Mouse (Mus musculus): Measurements from ENCODE around the gene Plcl2. TPM values are rescaled to one million over a fixed set of nuclear protein-coding genes. Genes with fewer than 3 reads are reported as not detected.

Plcl2 gene
- polyA plus RNA-seq, 1 experiment from 2014 or later = 6.8 TPM

DNA sequence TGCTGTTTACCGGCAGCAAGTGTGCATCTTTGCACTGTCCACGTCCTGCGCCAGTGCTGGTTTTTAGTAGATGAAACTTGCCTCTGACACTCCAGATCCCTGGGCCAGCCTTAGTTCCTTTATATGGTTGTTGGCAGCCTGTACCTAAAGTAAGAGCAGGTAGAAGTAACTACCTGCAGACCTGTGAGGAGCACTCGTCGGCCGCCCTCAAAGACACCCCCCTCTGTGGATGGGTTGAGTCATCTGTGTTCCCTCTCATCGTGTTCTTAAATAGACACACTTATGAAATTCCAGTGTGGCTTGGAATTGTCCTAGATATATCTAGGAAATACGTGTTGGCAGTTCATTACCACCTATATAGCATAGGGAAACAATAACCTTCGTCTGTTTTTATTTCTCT lies 158.4 kb downstream of the Plcl2 start:
- Histone ChIP-seq H3K4me3 (ENCODE audit: control insufficient read depth in 1 of 2, insufficient read depth in 1 of 2, low read depth in 1 of 2, low read length in 2 of 2) (no peak overlapping the region), H3K27ac (replicated peaks in 1 of 2; ENCODE audit: control insufficient read depth in 1 of 2, insufficient read depth in 1 of 2, low read depth in 2 of 2, low read length in 2 of 2) (no peak overlapping the region), H3K4me1 (ENCODE audit: control insufficient read depth in 2 of 2, insufficient read depth in 2 of 2, low read length in 2 of 2) (no peaks in the 10 kb centered on the region; a peak in 1 of 4 replicates), H3K27me3 (ENCODE audit: control insufficient read depth, insufficient read depth, low read length) (no peaks in the 10 kb centered on the region), H3K4me2 (ENCODE audit: low read length) (no peak overlapping the region), H3K9ac (ENCODE audit: low read length) (no peak overlapping the region), H3K36me3 (ENCODE audit: control insufficient read depth, insufficient read depth, low read length) (no peaks in the 10 kb centered on the region), H3K9me3 (ENCODE audit: control insufficient read depth, low read length) (peaks cover 8% of the 10 kb centered on the region; the same call in 1 of the 2 replicates)
- WGBS = 73% methylated on average over 9 of the region's 9 CpGs
- ATAC-seq (ENCODE audit: insufficient number of reproducible peaks, insufficient read depth, low FRiP score, low read depth) = no peak

DNA sequence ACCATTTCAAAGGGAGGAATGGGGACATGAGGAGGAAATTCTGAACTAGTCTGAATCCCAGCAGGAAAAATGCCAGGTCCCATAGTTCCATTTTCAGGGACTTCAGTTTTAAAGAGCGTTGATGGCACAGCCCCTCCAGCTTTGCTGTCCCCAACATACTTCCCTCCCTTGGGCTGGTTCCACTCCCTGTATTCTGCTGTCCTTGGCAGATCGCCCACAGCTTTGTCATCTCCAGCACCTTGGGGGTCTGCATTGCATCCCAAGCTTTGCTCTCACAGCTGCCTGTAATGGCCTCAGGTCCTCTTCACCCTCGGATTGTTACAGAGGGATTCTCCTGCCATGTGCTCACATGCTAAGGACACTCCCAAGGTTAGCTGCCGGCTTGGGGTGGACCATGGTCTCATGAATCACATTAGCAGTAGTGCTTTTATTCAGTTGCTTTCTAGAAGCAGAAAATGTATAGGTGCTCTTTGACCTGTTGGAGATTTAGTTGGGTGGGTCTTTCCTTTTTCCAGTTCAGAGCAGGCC lies 159.5 kb downstream of the Plcl2 start:
- 69% methylated on average over 4 of the region's 4 CpGs for WGBS
- H3K36me3 ChIP-seq (ENCODE audit: control insufficient read depth, insufficient read depth, low read length) = no peaks in the 10 kb centered on the region
- H3K27ac ChIP-seq (replicated peaks in 1 of 2; ENCODE audit: control insufficient read depth in 1 of 2, insufficient read depth in 1 of 2, low read depth in 2 of 2, low read length in 2 of 2) = no peak overlapping the region
- no peak overlapping the region for H3K4me3 ChIP-seq (ENCODE audit: control insufficient read depth in 1 of 2, insufficient read depth in 1 of 2, low read depth in 1 of 2, low read length in 2 of 2)
- H3K4me1 ChIP-seq (ENCODE audit: control insufficient read depth in 2 of 2, insufficient read depth in 2 of 2, low read length in 2 of 2) = no peaks in the 10 kb centered on the region; a peak in 1 of 4 replicates
- H3K4me2 ChIP-seq (ENCODE audit: low read length) = no peak overlapping the region
- H3K27me3 ChIP-seq (ENCODE audit: control insufficient read depth, insufficient read depth, low read length) = no peaks in the 10 kb centered on the region
- no peak overlapping the region for H3K9ac ChIP-seq (ENCODE audit: low read length)
- ATAC-seq (ENCODE audit: insufficient number of reproducible peaks, insufficient read depth, low FRiP score, low read depth) = no peak
- peaks cover 8% of the 10 kb centered on the region; the same call in 1 of the 2 replicates for H3K9me3 ChIP-seq (ENCODE audit: control insufficient read depth, low read length)

DNA sequence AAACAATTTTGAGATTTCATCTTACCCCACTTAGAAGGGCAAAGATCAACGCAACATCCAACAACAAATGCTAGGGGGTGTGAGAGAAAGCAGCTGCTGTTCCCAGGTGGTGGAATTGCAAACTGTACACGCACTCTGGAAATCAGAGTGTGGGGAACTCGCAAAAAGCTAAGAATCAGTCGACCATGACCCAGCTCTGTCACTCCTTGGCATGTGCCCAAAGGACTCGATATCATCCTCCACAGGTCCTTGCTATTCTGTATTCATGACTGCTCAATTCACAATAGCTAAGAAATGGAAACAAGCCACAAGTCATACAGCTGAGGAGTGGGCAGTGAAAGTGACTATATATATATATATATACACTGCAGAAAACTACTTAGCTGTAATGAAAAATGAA lies 162.2 kb downstream of the Plcl2 start:
- 79% methylated on average over 5 of the region's 5 CpGs for WGBS
- H3K9me3 ChIP-seq (ENCODE audit: control insufficient read depth, low read length) = no peaks in the 10 kb centered on the region
- no peaks in the 10 kb centered on the region for H3K27me3 ChIP-seq (ENCODE audit: control insufficient read depth, insufficient read depth, low read length)
- ATAC-seq (ENCODE audit: insufficient number of reproducible peaks, insufficient read depth, low FRiP score, low read depth) = no peak
- no peak overlapping the region for H3K9ac ChIP-seq (ENCODE audit: low read length)
- no peak overlapping the region for H3K27ac ChIP-seq (replicated peaks in 1 of 2; ENCODE audit: control insufficient read depth in 1 of 2, insufficient read depth in 1 of 2, low read depth in 2 of 2, low read length in 2 of 2)
- no peaks in the 10 kb centered on the region for H3K36me3 ChIP-seq (ENCODE audit: control insufficient read depth, insufficient read depth, low read length)
- no peak overlapping the region for H3K4me3 ChIP-seq (ENCODE audit: control insufficient read depth in 1 of 2, insufficient read depth in 1 of 2, low read depth in 1 of 2, low read length in 2 of 2)
- H3K4me2 ChIP-seq (ENCODE audit: low read length) = no peak overlapping the region
- H3K4me1 ChIP-seq (ENCODE audit: control insufficient read depth in 2 of 2, insufficient read depth in 2 of 2, low read length in 2 of 2) = no peaks in the 10 kb centered on the region; a peak in 1 of 4 replicates

DNA sequence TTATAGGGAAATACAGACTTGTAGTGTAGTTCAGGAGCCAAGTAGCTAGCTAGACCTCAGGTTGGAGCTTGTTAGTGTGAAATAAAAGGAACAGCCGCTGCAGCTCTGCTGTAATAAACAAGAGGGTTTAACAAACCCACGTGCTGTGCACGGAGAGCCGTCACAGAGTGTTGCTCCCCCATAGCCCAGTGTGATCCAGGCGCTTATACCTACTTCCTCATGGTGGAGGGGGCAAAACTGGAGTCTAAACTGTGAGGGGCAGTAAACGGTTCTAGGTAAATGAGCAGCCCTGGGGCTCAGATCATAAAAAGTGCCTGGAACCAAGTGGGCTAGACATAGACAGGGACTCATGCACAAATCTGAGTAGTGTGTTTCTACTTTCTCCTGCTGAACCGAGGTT lies 165.4 kb downstream of the Plcl2 start:
- no peaks in the 10 kb centered on the region for H3K36me3 ChIP-seq (ENCODE audit: control insufficient read depth, insufficient read depth, low read length)
- no peak overlapping the region for H3K9ac ChIP-seq (ENCODE audit: low read length)
- 86% methylated on average over 7 of the region's 7 CpGs for WGBS
- H3K4me3 ChIP-seq (ENCODE audit: control insufficient read depth in 1 of 2, insufficient read depth in 1 of 2, low read depth in 1 of 2, low read length in 2 of 2) = no peak overlapping the region
- no peak overlapping the region for H3K4me2 ChIP-seq (ENCODE audit: low read length)
- no peaks in the 10 kb centered on the region for H3K27me3 ChIP-seq (ENCODE audit: control insufficient read depth, insufficient read depth, low read length)
- no peak overlapping the region for H3K27ac ChIP-seq (replicated peaks in 1 of 2; ENCODE audit: control insufficient read depth in 1 of 2, insufficient read depth in 1 of 2, low read depth in 2 of 2, low read length in 2 of 2)
- peaks cover 11 to 16% of the 10 kb centered on the region in 2 experiments for H3K4me1 ChIP-seq (ENCODE audit: control insufficient read depth in 2 of 2, insufficient read depth in 2 of 2, low read length in 2 of 2)
- ATAC-seq (ENCODE audit: insufficient number of reproducible peaks, insufficient read depth, low FRiP score, low read depth) = no peak
- H3K9me3 ChIP-seq (ENCODE audit: control insufficient read depth, low read length) = no peaks in the 10 kb centered on the region

DNA sequence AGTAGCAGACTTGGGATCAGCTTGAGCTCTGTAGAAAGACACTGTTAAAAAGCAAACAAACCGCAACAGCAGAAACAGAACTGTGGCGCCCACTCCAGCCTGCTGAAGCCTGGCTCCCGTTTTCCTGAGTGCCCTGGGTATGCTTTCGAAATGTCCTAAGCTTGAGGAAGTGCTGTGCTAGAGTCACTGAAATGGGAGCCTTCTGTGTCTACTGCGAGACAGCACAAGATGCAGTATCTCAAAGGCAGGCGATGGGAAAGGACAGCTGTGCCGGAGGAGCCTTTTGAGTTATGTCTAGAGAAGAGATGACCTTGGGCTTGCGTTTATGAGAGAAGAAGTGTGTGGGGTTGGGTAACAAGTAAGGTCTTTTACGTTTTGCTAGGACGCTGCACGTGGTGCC lies 166.0 kb downstream of the Plcl2 start:
- ATAC-seq (ENCODE audit: insufficient number of reproducible peaks, insufficient read depth, low FRiP score, low read depth) = no peak

DNA sequence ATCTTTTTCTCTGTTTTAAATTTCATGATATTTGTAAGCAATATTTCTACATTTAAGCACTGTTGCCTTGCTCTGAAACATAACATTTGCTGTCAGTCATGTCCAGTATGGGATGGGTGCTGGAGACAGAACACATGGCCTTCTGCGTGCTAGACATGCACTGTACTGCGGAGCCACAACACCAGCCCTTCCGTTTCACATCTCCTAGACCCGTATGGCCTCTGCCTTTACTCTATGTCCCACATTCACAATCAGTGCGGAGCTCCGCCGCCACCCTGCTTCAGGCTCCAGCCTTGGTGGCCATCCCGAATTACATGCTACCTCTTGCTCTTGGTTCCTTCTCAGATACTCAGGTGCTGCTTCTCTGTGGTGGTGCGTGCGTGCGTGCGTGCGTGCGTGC lies 168.1 kb downstream of the Plcl2 start:
- Histone ChIP-seq H3K4me1 (ENCODE audit: control insufficient read depth in 2 of 2, insufficient read depth in 2 of 2, low read length in 2 of 2) (peaks cover 11 to 19% of the 10 kb centered on the region in 2 experiments), H3K4me2 (ENCODE audit: low read length) (no peak overlapping the region), H3K9ac (ENCODE audit: low read length) (no peak overlapping the region), H3K4me3 (ENCODE audit: control insufficient read depth in 1 of 2, insufficient read depth in 1 of 2, low read depth in 1 of 2, low read length in 2 of 2) (no peak overlapping the region), H3K36me3 (ENCODE audit: control insufficient read depth, insufficient read depth, low read length) (no peaks in the 10 kb centered on the region), H3K27ac (replicated peaks in 1 of 2; ENCODE audit: control insufficient read depth in 1 of 2, insufficient read depth in 1 of 2, low read depth in 2 of 2, low read length in 2 of 2) (no peak overlapping the region), H3K27me3 (ENCODE audit: control insufficient read depth, insufficient read depth, low read length) (no peaks in the 10 kb centered on the region), H3K9me3 (ENCODE audit: control insufficient read depth, low read length) (no peaks in the 10 kb centered on the region)
- no peak for ATAC-seq (ENCODE audit: insufficient number of reproducible peaks, insufficient read depth, low FRiP score, low read depth)
- WGBS = 92% methylated on average over 14 of the region's 14 CpGs

More for the DNA sequence above, 166.0 kb downstream of the Plcl2 start:
- H3K9ac ChIP-seq (ENCODE audit: low read length) = no peak overlapping the region
- no peak overlapping the region for H3K4me2 ChIP-seq (ENCODE audit: low read length)
- no peaks in the 10 kb centered on the region for H3K36me3 ChIP-seq (ENCODE audit: control insufficient read depth, insufficient read depth, low read length)
- H3K4me3 ChIP-seq (ENCODE audit: control insufficient read depth in 1 of 2, insufficient read depth in 1 of 2, low read depth in 1 of 2, low read length in 2 of 2) = no peak overlapping the region
- H3K9me3 ChIP-seq (ENCODE audit: control insufficient read depth, low read length) = no peaks in the 10 kb centered on the region
- H3K27ac ChIP-seq (replicated peaks in 1 of 2; ENCODE audit: control insufficient read depth in 1 of 2, insufficient read depth in 1 of 2, low read depth in 2 of 2, low read length in 2 of 2) = no peak overlapping the region
- 86% methylated on average over 11 of the region's 11 CpGs for WGBS
- H3K4me1 ChIP-seq (ENCODE audit: control insufficient read depth in 2 of 2, insufficient read depth in 2 of 2, low read length in 2 of 2) = peaks cover 11 to 16% of the 10 kb centered on the region in 2 experiments
- H3K27me3 ChIP-seq (ENCODE audit: control insufficient read depth, insufficient read depth, low read length) = no peaks in the 10 kb centered on the region

DNA sequence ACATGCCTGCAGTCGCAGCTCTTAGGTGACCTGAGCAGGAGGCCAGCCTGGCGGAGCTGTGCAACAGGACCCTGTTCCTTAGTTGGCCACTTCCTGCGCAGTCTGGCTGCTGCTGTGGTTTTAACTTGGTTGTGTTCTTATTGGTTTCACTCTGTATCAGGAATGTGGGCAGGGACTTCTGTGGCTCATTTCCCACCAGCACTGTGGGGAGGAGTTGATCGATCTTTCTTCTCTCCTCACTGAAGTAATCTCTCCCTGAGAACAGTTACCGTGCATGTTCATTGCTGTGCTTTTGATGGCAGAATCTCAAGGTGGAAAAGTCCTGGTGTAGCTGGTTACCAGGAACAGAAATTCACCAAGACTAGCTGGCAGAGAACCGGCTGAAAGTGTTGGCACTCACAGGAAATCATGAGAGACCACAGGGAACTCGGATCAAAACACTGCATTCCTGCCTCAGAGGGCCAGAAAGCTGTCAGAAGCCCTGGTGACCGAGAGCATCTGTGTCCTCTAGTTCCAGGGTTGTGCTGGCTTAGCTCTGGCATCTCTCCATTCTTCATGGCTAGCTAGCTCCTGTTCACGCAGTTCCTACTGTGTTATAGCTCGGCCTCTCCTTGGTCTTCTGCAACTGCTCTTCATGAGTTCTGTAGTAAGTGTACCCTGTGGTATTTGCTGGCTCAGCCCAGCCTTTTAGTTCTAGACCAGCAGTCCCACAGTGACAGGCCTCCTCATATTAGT lies 168.9 kb downstream of the Plcl2 start:
- 42% methylated on average over 10 of the region's 10 CpGs for WGBS
- Histone ChIP-seq H3K9ac (ENCODE audit: low read length) (peak overlapping the region; percentile 1; the same call in 1 of the 2 replicates), H3K27ac (replicated peaks in 1 of 2; ENCODE audit: control insufficient read depth in 1 of 2, insufficient read depth in 1 of 2, low read depth in 2 of 2, low read length in 2 of 2) (peak overlapping the region; percentile 33 to 53), H3K4me1 (ENCODE audit: control insufficient read depth in 2 of 2, insufficient read depth in 2 of 2, low read length in 2 of 2) (peaks cover 16 to 27% of the 10 kb centered on the region in 2 experiments), H3K9me3 (ENCODE audit: control insufficient read depth, low read length) (no peaks in the 10 kb centered on the region), H3K36me3 (ENCODE audit: control insufficient read depth, insufficient read depth, low read length) (no peaks in the 10 kb centered on the region), H3K27me3 (ENCODE audit: control insufficient read depth, insufficient read depth, low read length) (no peaks in the 10 kb centered on the region), H3K4me2 (ENCODE audit: low read length) (no peak overlapping the region), H3K4me3 (ENCODE audit: control insufficient read depth in 1 of 2, insufficient read depth in 1 of 2, low read depth in 1 of 2, low read length in 2 of 2) (no peak overlapping the region)
- no peak for ATAC-seq (ENCODE audit: insufficient number of reproducible peaks, insufficient read depth, low FRiP score, low read depth)
